Mouse (Mus musculus) cortical plate, adult 2 months (tissue): ENCODE measurements at regions not wholly inside any gene's neighbourhood (a gene's known extent, or its start where the extent isn't known, plus 50 kb on each side); places are given as distances from the start of the nearest gene placed in this dataset.

ENCODE experiments used
- CTCF ChIP-seq: fragments of 200-500 bp; IDR thresholded peaks from 2 replicates; pipeline ENCODE4 v1.5.1; 2011; ENCODE audit warnings: mild to moderate bottlenecking, control low read depth, low read length; ENCODE audit not compliant: insufficient read depth; ENCODE audit errors: extremely low read depth
- POLR2A ChIP-seq: fragments of 200-500 bp; IDR thresholded peaks from 2 replicates; pipeline ENCODE4 v1.6.1; 2011; ENCODE audit warnings: mild to moderate bottlenecking, low read length, control low read depth; ENCODE audit not compliant: insufficient read depth; ENCODE audit errors: extremely low read depth

DNA sequence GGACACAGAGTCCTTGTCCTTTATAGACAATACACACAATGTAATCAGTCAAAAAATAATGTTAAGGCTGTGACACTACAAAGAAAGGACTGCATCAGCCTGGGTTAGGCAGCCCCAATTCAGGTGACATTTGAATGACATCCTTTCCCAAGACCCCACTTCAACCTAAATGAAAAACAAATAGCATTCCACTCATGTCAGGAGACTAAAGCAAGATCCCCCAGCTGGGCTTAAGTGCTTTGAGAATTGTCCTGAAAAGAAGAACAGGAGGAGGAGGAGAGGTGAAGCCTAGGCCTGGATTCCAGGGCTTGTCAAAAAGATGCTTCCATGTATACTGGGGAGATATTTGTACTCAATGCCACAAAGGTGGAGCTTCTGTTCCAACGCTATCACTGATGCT is 594.7 kb upstream of the Adamts9 start:
- TF ChIP-seq CTCF: no peak
- TF ChIP-seq POLR2A: no peak
